Mouse (Mus musculus) stomach, embryonic 14.5 days (tissue): ENCODE measurements around the gene Thra. TPM values are rescaled to one million over a fixed set of nuclear protein-coding genes. Genes with fewer than 3 reads are reported as not detected.
"Not testable (repeated sequence)": the region's sequence is repeated elsewhere in the genome, so short reads cannot be mapped to it uniquely, and the experiment has no call there.

Experiments used
- ATAC-seq: fragments of 200-750 bp; cut with Nextera tagmentation; 2 replicates; pipeline ENCODE4 v1.8.0; 2017; ENCODE audit warnings: low read depth, moderate TSS enrichment; ENCODE audit not compliant: insufficient number of reproducible peaks, insufficient read depth, low FRiP score
- H3K27ac ChIP-seq: fragments of 300-500 bp; sonication (generic); 2 replicates; pipeline ENCODE4 v1.5.1; 2014; ENCODE audit warnings: mild to moderate bottlenecking, low read length, moderate library complexity, mixed read lengths
- H3K27me3 ChIP-seq: fragments of 300-500 bp; sonication (generic); 2 replicates; pipeline ENCODE4 v1.6.1; 2014; ENCODE audit warnings: low read length, control low read depth, mixed read lengths; ENCODE audit not compliant: control insufficient read depth, insufficient read depth
- H3K36me3 ChIP-seq: fragments of 300-500 bp; sonication (generic); 2 replicates; pipeline ENCODE4 v1.6.1; 2014; ENCODE audit warnings: mild to moderate bottlenecking, control low read depth, low read length, moderate library complexity, mixed read lengths; ENCODE audit not compliant: control insufficient read depth, insufficient read depth
- H3K4me1 ChIP-seq: fragments of 300-500 bp; sonication (generic); 2 replicates; pipeline ENCODE4 v1.6.1; 2014; ENCODE audit warnings: low read length, control low read depth, mixed read lengths; ENCODE audit not compliant: control insufficient read depth, insufficient read depth
- H3K4me2 ChIP-seq: fragments of 300-500 bp; sonication (generic); replicated peaks from 2 replicates; pipeline ENCODE4 v1.6.1; 2014; ENCODE audit warnings: low read depth, low read length, control low read depth
- H3K4me3 ChIP-seq: fragments of 300-500 bp; sonication (generic); 2 replicates; pipeline ENCODE4 v1.5.1; 2014; ENCODE audit warnings: low read depth, low read length, control low read depth
- H3K9ac ChIP-seq: fragments of 300-500 bp; sonication (generic); replicated peaks from 2 replicates; pipeline ENCODE4 v1.6.1; 2014; ENCODE audit warnings: low read depth, mild to moderate bottlenecking, control low read depth, low read length, moderate library complexity, mixed read lengths
- H3K9me3 ChIP-seq: fragments of 300-500 bp; sonication (generic); 2 replicates; pipeline ENCODE4 v1.6.1; 2016; ENCODE audit warnings: low read depth, low read length, control low read depth; ENCODE audit not compliant: control insufficient read depth
- WGBS: fragments of 180-500 bp; shearing (Covaris S2); extraction: QIAGEN DNeasy Blood & Tissue Kit; methylation state at CpG from one replicate; pipeline ENCODE4 v1.1.7; 2014; 5-methylcytosine and 5-hydroxymethylcytosine counted together
- polyA plus RNA-seq: library from polyadenylated mRNA; unstranded; fragments of >200 nt; fragmentation: Nextera tagmentation; extraction: Ambion mirVana; gene quantifications from 2 replicates; pipeline ENCODE4 v1.2.1, GENCODE M21; 2014

Gene Thra
- polyA plus RNA-seq, 1 experiment from 2014 or later = 62.9 TPM

DNA sequence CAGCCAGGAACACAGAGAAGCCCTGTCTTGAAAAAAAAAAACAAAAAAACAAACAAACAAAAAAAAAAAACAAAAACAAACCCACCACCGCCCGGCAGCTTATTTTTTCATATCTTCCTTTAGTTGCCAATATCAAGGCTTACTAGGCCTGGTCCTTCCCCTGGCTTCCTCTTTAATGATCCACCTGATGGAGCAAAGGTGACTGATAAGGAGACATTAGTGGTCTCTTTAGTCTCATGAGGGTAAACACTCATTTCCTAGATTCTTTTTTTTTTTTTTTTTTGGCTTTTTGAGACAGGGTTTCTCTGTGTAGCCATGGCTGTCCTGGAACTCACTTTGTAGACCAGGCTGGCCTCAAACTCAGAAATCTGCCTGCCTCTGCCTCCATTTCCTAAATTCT, 3.2 kb upstream of the Thra start:
- H3K4me3 ChIP-seq, H3K9me3 ChIP-seq, H3K9ac ChIP-seq, H3K27me3 ChIP-seq, ATAC-seq, H3K4me2 ChIP-seq, H3K27ac ChIP-seq, H3K36me3 ChIP-seq: not testable (repeated sequence)
- 78% methylated on average over 2 of the region's 2 CpGs for WGBS
- peaks cover 11% of the 10 kb centered on the region; the same call in 1 of the 2 replicates for H3K4me1 ChIP-seq

- H3K27ac ChIP-seq = no peak overlapping the region
- H3K27me3 ChIP-seq = no peaks in the 10 kb centered on the region
- H3K9ac ChIP-seq = no peak overlapping the region
- ATAC-seq = no peak
- no peak overlapping the region for H3K4me3 ChIP-seq
- H3K36me3 ChIP-seq = no peaks in the 10 kb centered on the region
- H3K4me1 ChIP-seq = peaks cover 19% of the 10 kb centered on the region
- H3K4me2 ChIP-seq = no peak overlapping the region
- H3K9me3 ChIP-seq = peaks cover 5% of the 10 kb centered on the region; the same call in 1 of the 2 replicates
- WGBS = 47% methylated on average over 4 of the region's 4 CpGs
These were observed 2.0 kb upstream of the Thra start for GRCm38 (mm10) chr11:98738428-98738911.

DNA sequence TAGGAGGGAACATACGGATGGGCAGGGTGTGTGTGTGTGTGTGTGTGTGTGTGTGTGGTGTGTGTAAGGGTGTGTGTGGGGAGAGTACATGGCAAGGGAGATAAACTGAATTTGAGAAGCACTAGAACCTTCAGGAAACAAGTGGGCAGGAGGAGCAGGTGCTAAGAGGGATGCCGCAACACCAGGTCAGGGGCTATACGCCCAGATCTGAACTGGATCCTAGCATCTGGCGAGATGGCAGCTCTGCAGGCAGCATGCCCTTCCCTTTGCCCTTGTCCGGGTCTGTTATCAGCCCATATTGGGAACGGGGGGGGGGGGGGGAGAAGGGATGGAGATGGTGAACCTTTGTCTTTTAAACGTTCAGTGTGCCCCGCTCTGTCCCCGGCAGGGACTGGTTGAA, 1.5 kb upstream of the Thra start:
- Histone ChIP-seq H3K27ac (no peak overlapping the region), H3K9ac (no peak overlapping the region), H3K9me3 (peaks cover 5% of the 10 kb centered on the region; the same call in 1 of the 2 replicates)

DNA sequence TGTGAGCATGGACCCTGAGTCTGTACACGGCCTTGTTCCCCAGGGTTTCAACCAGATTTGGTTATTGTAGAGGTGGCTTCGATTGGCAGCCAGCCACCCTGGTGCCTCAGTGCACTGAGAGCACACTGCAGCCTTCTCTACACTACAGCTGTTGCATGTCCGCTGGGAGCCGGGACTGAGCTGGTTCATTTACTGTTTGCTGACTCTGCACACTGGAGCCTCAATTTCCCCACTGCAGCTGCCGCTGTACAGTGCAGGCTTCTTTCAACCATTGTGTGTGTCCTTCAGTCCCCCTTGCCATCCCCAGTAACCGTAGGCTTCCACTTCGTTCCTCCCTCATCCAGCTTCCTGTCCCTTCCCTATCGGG, 429 bp upstream of the Thra start:
- H3K27me3 ChIP-seq = no peaks in the 10 kb centered on the region
- 10% methylated on average over 8 of the region's 8 CpGs for WGBS
- H3K9ac ChIP-seq = 0 out of 2 replicates have a peak overlapping the region, but pooled peaks have one; percentile 21
- peak overlapping the region; percentile 97 for H3K27ac ChIP-seq
- peak; percentile 11; the same call in 1 of the 2 replicates for ATAC-seq
- peak overlapping the region; percentile 84 for H3K4me2 ChIP-seq
- H3K36me3 ChIP-seq = no peaks in the 10 kb centered on the region
- peak overlapping the region; percentile 97 for H3K4me3 ChIP-seq
- H3K4me1 ChIP-seq = peaks cover 34% of the 10 kb centered on the region
- no peaks in the 10 kb centered on the region for H3K9me3 ChIP-seq

More for the DNA sequence above, 1.5 kb upstream of the Thra start:
- H3K4me1 ChIP-seq = peaks cover 24% of the 10 kb centered on the region
- 75% methylated on average over 8 of the region's 9 CpGs for WGBS
- no peaks in the 10 kb centered on the region for H3K27me3 ChIP-seq
- H3K4me2 ChIP-seq = no peak overlapping the region
- no peak for ATAC-seq
- no peak overlapping the region for H3K4me3 ChIP-seq
- no peaks in the 10 kb centered on the region for H3K36me3 ChIP-seq

DNA sequence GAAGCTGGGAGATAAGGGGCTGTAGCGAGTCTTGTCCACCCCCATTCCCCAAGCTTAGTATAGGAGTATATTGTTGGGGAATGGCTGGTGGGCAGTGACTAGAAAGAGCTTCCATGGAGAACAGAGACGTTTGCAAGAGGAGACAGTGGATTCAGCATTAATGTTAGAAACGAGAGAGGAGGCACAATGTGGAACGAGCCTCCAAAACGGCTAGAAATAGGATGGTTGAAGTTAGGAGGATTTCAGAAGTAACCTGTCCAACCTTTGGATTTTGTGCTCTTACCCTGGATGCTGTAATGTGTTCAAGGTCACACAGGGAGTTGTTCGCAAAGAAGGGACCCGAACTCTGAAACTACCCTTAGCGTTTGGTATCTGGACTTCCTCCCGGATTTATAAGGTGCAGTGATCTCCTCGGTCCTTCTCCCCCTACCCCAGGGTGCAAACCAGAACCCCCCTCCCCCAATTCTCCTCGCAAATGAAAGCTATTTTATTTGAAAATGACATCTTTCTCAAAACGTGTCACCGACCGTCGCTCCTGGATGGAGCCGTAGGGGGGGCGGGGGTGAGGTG, 698 bp downstream of the Thra start:
- H3K27ac ChIP-seq = peak overlapping the region; percentile 97
- peak overlapping the region; percentile 97 for H3K4me3 ChIP-seq
- WGBS = under 1% methylated on average over 17 of the region's 17 CpGs
- H3K4me1 ChIP-seq = peaks cover 46% of the 10 kb centered on the region
- H3K9ac ChIP-seq = peak overlapping the region; percentile 89
- no peaks in the 10 kb centered on the region for H3K9me3 ChIP-seq
- H3K4me2 ChIP-seq = peak overlapping the region; percentile 84
- H3K36me3 ChIP-seq = no peaks in the 10 kb centered on the region
- H3K27me3 ChIP-seq = no peaks in the 10 kb centered on the region
- ATAC-seq = no peak

GRCm38 (mm10) chr11:98741622-98742396, 1.4 kb downstream of the Thra start:
- Histone ChIP-seq H3K9ac (peak overlapping the region; percentile 89), H3K27me3 (no peaks in the 10 kb centered on the region), H3K9me3 (no peaks in the 10 kb centered on the region), H3K27ac (peak overlapping the region; percentile 97), H3K36me3 (no peaks in the 10 kb centered on the region), H3K4me3 (peak overlapping the region; percentile 97), H3K4me1 (peaks cover 52% of the 10 kb centered on the region), H3K4me2 (peak overlapping the region; percentile 84)
- peak; percentile 74 for ATAC-seq
- under 1% methylated on average over 73 of the region's 86 CpGs for WGBS

DNA sequence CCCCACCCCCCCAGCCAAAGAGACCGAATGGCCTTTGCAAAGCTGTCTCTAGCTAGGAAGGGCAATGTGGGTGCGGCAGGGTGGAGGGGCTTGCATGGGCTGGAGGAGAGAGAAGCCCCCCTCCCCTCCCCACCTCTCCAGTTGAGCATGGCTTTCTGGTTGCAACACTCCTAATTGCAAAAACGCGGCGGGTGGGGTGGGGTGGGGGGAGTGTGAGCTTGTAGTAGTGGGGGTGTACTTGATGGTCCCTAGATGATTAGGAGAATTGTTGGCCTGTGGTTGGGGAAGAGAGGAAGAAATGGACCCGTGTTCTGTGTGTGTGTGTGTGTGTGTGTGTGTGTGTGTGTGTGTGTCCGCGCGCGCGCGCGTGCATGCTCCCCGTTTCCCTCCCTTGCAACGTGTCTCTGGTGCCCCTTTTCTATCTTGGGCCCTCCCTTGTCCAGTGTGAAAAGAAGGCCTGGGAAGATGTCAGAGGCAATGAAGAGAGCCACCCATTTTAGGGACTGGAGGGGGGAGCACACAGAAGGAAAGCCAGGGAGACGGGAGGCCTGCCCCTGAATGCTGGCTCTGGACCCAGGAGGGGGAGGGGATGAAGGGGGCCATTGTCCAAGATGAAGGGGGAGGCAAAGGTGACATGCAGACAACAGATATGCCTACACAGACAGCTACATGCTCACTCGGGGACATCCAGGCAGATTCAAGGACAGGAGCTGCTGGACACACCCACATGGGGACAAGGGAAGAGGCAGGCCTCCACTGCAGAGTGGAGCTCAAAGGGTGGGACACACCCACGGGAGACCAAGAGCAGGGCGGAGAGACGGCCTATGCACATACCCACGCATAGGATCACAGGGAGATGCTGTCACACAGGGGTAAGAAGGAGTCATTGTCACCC, 2.2 kb downstream of the Thra start:
- Histone ChIP-seq H3K9me3 (no peaks in the 10 kb centered on the region), H3K36me3 (no peaks in the 10 kb centered on the region), H3K4me1 (peaks cover 60% of the 10 kb centered on the region), H3K27ac (peak overlapping the region; percentile 97), H3K9ac (peak overlapping the region; percentile 89), H3K4me2 (peak overlapping the region; percentile 84), H3K4me3 (peak overlapping the region; percentile 97), H3K27me3 (no peaks in the 10 kb centered on the region)
- ATAC-seq = 0 out of 2 replicates have a peak, but pooled peaks have one; percentile 2
- 3% methylated on average over 21 of the region's 21 CpGs for WGBS
